Mouse (Mus musculus) G1E-ER4 (cell line): Measurements from ENCODE around the gene Fstl1. TPM values are rescaled to one million over a fixed set of nuclear protein-coding genes. Genes with fewer than 3 reads are reported as not detected.

ENCODE experiments used
- GATA1 ChIP-seq: IDR thresholded peaks from one replicate; pipeline ENCODE4 v1.8.0; 2012; ENCODE audit warnings: low read length, inconsistent platforms
- polyA plus RNA-seq: library from polyadenylated mRNA; stranded (reverse); fragments of >175 nt; gene quantifications from 2 replicates; pipeline ENCODE4 v1.2.3, GENCODE M21; 2012

The Fstl1 gene
- polyA plus RNA-seq, 1 experiment: not detected

DNA sequence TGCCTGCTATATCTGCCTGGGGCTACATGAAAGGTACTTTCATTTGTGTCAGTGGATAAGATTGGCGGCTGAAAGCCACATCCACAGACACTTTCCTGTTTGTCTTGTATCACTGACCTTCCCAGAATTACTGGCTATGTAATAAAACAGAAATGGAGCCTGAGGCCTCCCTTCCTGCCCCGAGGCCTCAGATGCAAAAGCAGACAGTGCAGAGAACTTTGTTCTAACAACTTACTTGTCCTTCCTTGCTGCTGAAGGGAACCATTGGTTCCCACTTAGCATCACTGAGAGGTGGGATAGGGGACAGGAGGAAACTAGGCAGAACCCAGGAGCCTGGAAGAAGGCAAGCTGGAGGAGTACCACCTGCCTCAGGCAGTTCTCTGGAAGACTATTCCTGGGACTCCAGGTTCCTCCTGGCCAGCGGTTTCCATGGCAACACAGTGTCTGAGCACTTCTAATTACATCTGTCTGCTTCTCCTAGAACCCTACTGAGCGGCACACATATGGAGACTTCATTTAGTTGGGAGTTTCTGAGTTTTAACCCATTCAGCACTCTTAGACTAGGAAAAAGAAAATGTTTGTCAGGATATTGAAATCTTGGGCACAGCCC, 26.1 kb downstream of the Fstl1 start:
- TF ChIP-seq GATA1: no peak

DNA sequence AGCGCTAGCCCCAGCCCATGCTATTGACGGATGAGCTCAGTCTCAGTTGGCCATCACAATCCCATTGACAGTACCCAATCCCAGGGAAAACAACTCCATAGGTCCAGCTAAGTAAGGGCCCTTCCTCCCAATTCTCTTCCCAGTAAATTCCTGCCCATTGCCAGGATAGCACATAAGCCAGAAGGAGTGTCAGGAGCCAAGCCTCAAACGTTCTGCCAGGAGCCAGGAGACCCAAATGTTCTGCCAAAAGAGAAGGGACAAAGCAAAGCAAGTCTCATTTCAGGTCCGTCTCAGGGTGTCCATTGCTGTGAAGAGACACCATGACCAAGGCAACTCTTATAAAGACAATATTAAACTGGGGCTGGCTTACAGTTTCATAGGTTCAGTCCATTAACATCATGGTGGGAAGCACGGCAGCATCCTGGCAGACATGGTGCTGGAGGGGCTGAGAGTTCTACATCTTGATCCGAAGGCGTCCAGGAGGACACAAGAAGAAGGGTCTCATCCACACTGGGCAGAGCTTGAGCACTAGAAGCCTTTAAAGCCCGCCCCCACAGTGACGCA, 26.8 kb downstream of the Fstl1 start:
- TF ChIP-seq GATA1: no peak

GRCm38 (mm10) chr16:37805746-37806495, 29.2 kb downstream of the Fstl1 start:
- TF ChIP-seq GATA1: no peak

DNA sequence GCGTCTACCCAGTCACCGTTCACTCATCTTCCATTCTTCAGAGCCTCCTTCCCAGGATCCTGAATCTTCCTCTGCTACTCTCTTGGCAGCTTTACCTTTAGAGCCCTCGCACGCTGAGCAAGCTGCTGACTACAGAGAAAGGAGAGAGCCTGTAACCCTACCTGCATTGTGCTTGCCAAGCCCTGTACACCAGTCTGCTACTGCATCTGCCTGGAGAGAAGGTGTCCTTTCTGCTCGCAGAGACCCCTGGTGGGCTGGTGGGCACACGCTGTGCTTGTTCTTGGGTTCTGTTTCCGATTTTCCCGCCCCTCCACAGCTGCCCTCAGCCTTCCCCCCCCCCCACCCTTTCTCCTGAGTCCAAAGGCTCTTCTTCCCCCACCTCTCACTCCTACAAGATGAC, 30.6 kb downstream of the Fstl1 start:
- no peak for TF ChIP-seq GATA1

- TF ChIP-seq GATA1: no peak
These were observed 32.4 kb downstream of the Fstl1 start for GRCm38 (mm10) chr16:37808866-37809622.

DNA sequence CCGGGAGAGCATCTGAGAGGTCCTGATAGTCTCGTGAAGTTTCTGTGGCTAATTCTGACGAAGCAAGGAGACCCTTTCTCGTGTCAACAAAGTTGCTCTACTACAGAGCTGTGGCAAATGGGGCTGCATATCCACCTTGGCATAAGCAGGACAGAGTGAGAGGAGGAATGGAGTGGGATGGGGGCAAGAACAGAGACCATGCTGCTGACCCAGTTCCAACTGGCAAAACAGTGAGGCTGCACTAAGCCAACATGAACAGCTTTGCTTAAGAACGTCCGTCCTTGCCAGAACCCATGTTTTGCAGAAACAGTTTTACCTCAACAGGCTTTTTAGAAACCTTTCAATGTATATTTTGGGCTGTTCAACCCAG, 32.9 kb downstream of the Fstl1 start:
- TF ChIP-seq GATA1: no peak

DNA sequence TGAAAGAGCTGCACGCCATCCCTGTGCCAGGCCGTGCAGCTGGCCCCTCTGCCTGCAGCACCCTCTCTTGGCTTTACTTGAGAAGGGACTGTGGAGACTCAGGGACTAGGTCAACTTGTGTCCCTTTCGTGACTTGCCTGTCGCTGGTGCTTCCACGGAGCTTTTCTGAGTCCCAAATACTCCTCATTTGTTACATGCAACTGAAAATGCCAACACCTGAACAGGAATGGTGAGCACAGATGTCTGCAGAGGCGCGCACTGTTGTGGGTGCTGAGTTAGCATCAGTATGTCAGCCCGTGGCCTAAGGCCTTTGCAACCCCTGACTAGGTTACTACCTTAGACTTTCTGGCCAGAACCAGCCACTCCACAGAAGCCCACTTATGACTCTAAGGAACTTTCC, 35.2 kb downstream of the Fstl1 start:
- TF ChIP-seq GATA1: no peak

DNA sequence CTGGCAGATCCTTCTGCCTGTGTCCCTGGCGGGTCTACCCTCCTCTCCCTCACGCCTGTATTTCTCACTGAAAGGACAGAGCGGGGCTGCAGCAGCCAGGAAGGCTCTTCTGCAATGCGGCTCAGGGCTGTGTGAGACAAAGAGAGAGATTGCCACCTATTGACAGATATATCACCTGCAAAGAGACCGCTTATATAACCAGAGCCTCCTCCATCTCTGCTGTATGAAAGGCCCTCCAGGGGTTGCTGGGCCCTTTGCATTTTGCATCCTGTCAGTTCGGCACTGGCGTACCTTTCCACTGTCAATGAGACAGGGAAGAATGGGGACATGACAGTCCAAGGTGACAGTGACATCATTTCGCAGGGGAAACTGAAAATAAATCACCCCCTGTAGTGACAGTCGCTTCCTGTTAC, 35.8 kb downstream of the Fstl1 start:
- TF ChIP-seq GATA1: no peak

DNA sequence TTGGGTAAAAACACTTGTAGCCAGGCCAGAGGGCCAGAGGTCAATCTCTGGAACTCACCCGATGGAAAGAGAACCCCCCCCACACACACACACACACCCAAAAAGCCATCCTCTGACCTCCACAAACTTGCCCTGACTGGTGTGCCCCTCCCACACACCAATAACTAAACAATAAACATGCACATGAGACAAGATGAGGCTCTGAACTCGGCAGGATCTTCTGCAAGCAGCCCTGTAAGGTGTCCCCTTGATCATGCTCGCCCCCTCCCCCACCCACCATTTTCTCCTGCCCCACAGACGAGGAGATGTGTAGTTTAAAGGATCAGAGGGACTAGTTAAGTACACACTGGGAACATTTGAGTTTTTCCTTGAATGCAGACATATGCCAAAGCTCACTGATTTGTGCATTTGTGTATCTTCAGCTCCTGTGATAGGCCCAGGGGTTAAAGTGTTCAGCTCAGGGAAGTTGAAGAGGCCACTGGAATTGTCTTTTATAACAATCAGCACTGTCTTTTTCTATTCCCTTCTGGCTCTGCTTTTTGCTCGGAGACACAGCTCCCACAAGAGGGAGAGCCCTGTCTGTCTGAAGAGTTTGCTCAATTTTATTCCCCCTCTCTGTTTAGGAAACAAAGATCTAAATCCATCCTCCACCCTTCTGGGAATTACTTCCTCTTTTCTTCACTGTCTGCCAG, 37.2 kb downstream of the Fstl1 start:
- no peak for TF ChIP-seq GATA1

DNA sequence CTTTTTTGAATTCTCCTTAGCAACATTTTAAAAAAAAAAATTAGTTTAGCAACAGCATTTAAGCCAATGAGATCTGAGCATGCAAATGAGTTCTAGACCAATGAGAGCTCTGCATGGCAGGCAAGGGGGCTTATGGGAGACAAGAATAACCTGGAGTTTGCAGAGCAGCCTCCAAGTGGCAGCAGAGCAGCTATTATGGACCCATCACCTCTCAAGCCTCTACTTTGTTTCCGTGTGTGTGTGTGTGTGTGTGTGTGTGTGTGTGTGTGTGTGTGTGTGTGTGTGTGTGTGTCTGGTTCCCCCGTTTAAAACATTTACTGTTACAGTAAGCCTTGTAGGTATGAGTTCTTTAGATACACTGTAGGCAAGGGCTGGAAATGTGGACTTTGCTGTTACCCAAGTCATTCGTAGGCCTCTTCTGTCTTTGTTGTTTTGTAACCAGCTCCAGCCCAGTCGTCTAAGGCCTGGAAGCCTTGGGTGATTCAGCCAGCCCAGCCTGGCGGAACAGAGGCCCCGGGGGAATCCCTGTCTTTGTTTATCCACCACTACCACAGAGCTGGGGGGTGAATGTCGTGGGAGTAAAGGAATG, 37.8 kb downstream of the Fstl1 start:
- TF ChIP-seq GATA1: no peak

GRCm38 (mm10) chr16:37817986-37818385, 41.3 kb downstream of the Fstl1 start:
- TF ChIP-seq GATA1: no peak

DNA sequence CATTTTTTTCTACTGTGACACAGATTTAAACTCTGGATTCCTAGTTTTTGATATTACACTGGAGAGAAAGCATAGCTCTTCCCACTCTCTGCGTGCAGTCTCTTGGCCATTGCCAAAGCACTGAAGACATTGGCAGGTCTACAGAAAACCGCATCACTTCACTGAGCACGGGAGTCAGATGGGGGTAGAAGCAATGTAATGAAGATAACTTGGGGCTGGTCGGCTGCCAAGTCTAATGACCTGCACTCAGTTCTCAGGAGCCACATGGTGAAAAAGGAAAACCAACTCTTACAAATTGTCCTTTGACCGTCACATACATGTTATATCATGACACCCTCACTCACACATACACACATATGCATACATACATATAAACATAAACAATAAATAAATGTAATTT, 47.3 kb downstream of the Fstl1 start:
- TF ChIP-seq GATA1: no peak

DNA sequence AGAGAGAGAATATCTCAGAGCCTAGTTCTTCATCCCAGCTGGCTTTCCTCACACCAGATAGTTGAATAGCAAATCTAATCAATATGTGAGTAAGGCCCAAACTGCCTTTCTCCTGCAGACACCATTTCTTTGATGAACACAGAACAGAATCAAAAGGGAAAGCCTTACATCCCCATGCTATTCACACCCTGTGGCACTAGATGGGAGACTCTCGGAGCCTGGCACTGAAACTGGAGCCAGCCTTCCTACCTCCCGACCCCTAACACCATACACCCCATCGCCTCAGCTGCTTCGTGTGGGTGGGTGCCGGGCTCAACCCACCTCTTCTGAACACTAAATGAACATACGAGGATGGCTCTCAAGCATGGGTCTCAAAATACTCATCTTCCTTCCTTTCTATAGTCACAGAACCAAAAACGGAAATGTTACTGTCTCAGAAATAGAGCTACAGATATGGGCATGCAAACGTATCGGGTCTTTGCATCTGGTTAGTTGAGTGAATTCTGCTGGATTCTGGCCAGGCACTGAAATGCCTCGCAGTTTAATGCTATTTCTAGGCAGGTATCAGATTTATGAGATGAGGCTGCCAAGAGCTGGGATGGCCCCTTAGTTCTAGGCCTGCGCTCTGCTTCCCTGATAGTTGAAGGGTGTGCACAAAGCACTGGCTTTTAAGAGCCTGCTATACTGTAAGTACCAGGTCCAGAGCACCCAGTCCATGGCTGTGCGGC, 48.3 kb downstream of the Fstl1 start:
- no peak for TF ChIP-seq GATA1

DNA sequence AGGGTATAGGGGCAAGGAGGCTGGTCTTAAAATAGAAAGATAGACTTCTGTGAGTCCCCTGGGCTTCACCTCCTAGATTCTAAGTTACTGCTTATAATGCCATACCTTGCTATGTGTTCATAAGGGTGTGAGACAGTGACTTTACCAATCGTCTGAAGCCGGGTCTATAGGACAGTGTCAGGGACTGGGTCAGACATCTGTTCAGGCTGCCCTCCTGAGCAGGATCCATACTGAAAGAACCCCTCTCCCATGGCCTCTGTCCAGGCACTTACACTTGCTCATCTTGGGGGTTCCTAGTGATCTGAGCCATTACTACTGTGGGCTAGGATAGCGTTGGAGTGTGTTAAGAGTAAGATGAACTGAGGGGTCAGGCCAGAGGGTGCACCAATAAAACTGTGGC, 49.6 kb downstream of the Fstl1 start:
- no peak for TF ChIP-seq GATA1

DNA sequence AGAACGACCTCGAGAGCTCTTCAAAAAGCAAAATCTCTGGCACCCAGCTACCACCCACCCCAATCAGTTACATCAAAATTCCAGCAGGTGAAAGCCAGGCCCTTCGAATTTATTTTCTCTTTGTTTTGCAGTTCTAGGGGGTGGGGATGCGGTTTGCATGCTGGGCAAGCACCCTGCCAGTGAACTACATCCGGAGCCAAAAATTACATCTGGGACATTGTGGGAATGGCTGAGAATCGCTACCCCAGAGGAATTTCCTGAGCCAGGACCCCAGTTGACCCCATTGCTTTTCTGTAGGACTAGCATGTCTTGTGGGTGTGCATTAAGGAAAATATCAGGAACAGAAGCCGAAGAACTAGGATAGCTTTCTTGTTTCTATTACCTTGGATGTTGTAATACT, 54.4 kb downstream of the Fstl1 start:
- no peak for TF ChIP-seq GATA1

GRCm38 (mm10) chr16:37837571-37837970, 60.9 kb downstream of the Fstl1 start:
- TF ChIP-seq GATA1: no peak
